Mouse (Mus musculus): ENCODE measurements around the gene Krt81. TPM values are rescaled to one million over a fixed set of nuclear protein-coding genes. Genes with fewer than 3 reads are reported as not detected.

Gene Krt81
- polyA plus RNA-seq, 1 experiment from 2014 or later = 0.35 TPM

Other genes with a start within 250 kb of the Krt81 start
- gene Grasp, start 239.6 kb downstream of the Krt81 start, polyA plus RNA-seq (2015; fragmentation: Nextera tagmentation; extraction: Ambion mirVana) = 5.3 and 7.2 TPM in 2 replicates
- gene Nr4a1, start 209.5 kb downstream of the Krt81 start, polyA plus RNA-seq (2015; fragmentation: Nextera tagmentation; extraction: Ambion mirVana) = 14.7 and 18.4 TPM in 2 replicates
- 69.7 and 69.9 TPM in 2 replicates for gene Atg101, start 179.5 kb downstream of the Krt81 start, polyA plus RNA-seq (2015; fragmentation: Nextera tagmentation; extraction: Ambion mirVana)
- gene 6030408B16Rik, start 170.5 kb downstream of the Krt81 start, polyA plus RNA-seq (2015; fragmentation: Nextera tagmentation; extraction: Ambion mirVana) = 0.50 and 0.84 TPM in 2 replicates
- 22.6 and 25.3 TPM in 2 replicates for gene Krt80, start 93.6 kb downstream of the Krt81 start, polyA plus RNA-seq (2015; fragmentation: Nextera tagmentation; extraction: Ambion mirVana)
- 162 and 164 TPM in 2 replicates for gene Krt7, start 52.7 kb downstream of the Krt81 start, polyA plus RNA-seq (2015; fragmentation: Nextera tagmentation; extraction: Ambion mirVana)
- 3.0 and 3.6 TPM in 2 replicates for gene Krt87, start 24.9 kb downstream of the Krt81 start, polyA plus RNA-seq (2015; fragmentation: Nextera tagmentation; extraction: Ambion mirVana)
- gene Krt88, start 16.0 kb downstream of the Krt81 start, polyA plus RNA-seq (2015; fragmentation: Nextera tagmentation; extraction: Ambion mirVana) = not detected in 2 replicates
- 0.27 and 0.28 TPM in 2 replicates for gene Krt86, start 9.7 kb upstream of the Krt81 start, polyA plus RNA-seq (2015; fragmentation: Nextera tagmentation; extraction: Ambion mirVana)
- gene Krt83, start 27.8 kb upstream of the Krt81 start, polyA plus RNA-seq (2015; fragmentation: Nextera tagmentation; extraction: Ambion mirVana) = 0.58 and 1.7 TPM in 2 replicates
- 4.4 and 6.7 TPM in 2 replicates for gene Gm49425, start 53.5 kb upstream of the Krt81 start, polyA plus RNA-seq (2015; fragmentation: Nextera tagmentation; extraction: Ambion mirVana)
- 54.7 and 75.1 TPM in 2 replicates for gene Krt84, start 69.1 kb upstream of the Krt81 start, polyA plus RNA-seq (2015; fragmentation: Nextera tagmentation; extraction: Ambion mirVana)
- not detected in 2 replicates for gene Krt82, start 86.9 kb upstream of the Krt81 start, polyA plus RNA-seq (2015; fragmentation: Nextera tagmentation; extraction: Ambion mirVana)
- 1.2 TPM in 2 replicates for gene Krt90, start 99.2 kb upstream of the Krt81 start, polyA plus RNA-seq (2015; fragmentation: Nextera tagmentation; extraction: Ambion mirVana)
- gene Krt75, start 110.2 kb upstream of the Krt81 start, polyA plus RNA-seq (2015; fragmentation: Nextera tagmentation; extraction: Ambion mirVana) = 2.0 and 2.8 TPM in 2 replicates
- not detected in 2 replicates for gene Gm5414, start 164.4 kb upstream of the Krt81 start, polyA plus RNA-seq (2015; fragmentation: Nextera tagmentation; extraction: Ambion mirVana)
- gene Gm5478, start 183.6 kb upstream of the Krt81 start, polyA plus RNA-seq (2015; fragmentation: Nextera tagmentation; extraction: Ambion mirVana) = not detected in 2 replicates
- 5.0 and 8.8 TPM in 2 replicates for gene Krt6b, start 216.5 kb upstream of the Krt81 start, polyA plus RNA-seq (2015; fragmentation: Nextera tagmentation; extraction: Ambion mirVana)
- 290 and 312 TPM in 2 replicates for gene Krt6a, start 230.6 kb upstream of the Krt81 start, polyA plus RNA-seq (2015; fragmentation: Nextera tagmentation; extraction: Ambion mirVana)
- 841 and 914 TPM in 2 replicates for gene Krt5, start 249.1 kb upstream of the Krt81 start, polyA plus RNA-seq (2015; fragmentation: Nextera tagmentation; extraction: Ambion mirVana)